Mouse (Mus musculus) cerebellum, adult 2 months (tissue): ENCODE results near the gene Depp1.

Source experiments
- CTCF ChIP-seq: fragments of 200-500 bp; IDR thresholded peaks from 2 replicates; pipeline ENCODE4 v1.5.1; 2011; ENCODE audit warnings: low read depth, mild to moderate bottlenecking, control low read depth, low read length, moderate library complexity, borderline replicate concordance; ENCODE audit not compliant: insufficient read depth
- POLR2A ChIP-seq: fragments of 200-500 bp; IDR thresholded peaks from 2 replicates; pipeline ENCODE4 v1.6.1; 2011; ENCODE audit warnings: low read length, control low read depth, borderline replicate concordance; ENCODE audit not compliant: insufficient read depth

DNA sequence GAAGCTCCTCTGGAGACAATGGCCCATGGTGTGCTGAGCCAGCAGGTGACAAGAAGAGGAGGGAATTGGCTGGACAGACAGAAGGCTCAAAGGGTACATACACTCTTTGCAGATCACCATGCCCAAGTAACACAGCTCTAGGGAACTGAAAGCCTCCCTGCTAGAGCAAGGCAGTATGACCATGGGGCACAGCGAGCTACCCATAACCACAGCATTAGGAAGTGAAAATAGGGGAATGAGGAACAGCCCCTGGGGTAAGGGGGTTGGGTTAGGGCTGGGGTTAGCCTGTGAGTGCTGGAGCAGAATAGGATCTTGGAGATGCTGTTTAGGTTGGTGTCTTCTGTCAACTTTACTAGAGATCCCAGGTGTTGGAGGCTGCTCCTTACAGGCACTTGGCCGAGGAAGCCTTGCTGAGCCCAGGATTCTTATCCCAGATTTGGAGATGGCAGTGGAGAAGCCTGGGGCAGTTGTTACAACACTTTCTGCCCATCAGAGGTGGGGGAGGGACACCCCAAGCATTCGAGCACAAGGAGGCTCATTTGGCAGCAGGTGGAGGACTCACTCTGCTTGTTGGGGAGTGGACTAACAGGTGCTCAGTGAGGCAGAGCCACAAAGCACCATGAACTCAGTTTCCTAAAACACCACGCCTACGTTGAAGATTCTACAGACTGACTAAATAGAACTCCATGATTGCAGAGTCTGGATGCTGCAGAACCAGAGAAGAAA lies 29.3 kb downstream of the Depp1 start:
- TF ChIP-seq CTCF (no peak), POLR2A (no peak)
